Mouse (Mus musculus) 3134 (cell line): ENCODE data around the gene March10.

Experiments used
- DNase-seq: peaks from one replicate; pipeline ENCODE4 v3.0.0-alpha.2; 2011; ENCODE audit warnings: low spot score; ENCODE audit not compliant: insufficient read length; ENCODE audit errors: extremely low read depth

March10 gene

DNA sequence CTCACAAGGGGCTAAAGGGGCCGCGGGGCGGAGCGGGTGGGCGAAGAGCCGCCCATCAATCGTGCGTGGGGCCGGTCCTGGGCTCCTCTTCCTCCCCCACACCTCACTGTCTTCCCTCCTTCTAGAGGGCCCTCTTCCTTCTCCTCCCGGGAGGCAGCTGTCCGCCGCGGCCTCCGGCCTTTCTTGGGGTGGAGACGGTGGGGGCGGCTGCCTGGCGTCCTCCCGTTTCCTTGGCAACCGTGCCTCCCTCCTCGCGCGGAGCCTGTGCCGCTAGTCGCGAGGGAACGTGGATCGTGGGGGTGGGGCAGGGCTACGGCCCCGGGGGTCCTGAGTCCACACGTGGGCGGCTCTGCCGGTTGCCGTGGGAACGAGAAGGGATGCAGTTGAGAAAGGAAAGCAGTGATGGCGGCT, at the start of gene March10:
Gene March10 (minus strand): TSS at position 239 of the 411 bp plus-strand sequence.
- DNase-seq = no peak

DNA sequence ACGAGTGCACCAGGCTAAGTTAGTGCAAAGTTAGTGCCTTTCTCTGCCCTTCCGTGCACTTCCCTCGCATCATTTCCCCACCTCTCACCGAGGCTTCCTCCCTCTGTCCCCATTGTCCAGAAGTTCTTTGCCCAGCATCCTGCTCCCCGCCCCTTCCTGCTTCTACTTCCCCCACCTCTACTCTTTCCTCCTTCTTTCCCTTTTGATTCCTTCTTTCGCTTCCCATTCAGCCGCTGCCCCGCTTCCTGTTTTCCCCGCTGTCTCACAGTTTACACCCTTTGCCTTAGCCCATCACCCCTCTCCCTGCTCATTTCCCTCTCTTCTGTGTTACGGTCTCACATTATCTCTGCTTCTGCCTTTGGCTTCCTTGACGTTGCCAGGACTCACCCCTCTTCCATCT, 49.8 kb upstream of the March10 start:
- no peak for DNase-seq

DNA sequence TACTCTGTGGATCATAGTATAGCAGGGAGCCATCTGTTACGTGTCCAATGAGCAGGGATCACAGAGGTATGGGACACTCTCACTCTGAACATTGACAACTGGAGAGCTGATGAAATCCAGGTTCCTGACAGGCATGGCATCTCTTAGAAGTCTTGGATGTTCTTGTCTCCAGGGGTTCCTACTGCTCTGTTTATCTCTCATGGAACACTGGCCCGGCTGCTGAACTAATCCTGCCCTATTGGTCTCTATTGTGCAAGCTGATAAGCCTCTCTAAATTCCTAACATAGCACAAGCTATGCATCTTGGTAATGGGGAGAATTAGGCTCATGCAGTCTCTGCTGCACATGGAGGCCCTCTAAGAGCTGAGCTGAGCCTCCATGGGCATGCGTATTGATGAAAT, 48.5 kb upstream of the March10 start:
- DNase-seq = no peak

DNA sequence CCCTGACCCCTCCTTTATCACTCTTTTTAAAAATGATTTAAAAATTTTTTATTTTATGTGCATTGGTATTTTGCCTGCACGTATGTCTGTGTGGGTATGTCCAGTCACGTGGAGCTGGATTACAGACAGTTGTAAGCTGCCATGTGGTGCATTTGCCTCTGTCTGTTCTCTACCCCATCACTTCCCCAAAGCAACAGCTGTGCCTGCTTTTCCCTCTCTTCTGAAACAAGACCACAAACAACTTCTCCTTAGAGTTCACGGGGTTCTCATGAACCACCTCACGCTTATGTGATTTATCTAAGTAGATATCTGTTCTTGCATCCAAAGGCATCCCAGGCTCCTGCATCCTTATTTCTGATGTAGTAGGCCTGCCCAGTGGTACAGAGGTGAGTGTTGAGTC, 45.8 kb upstream of the March10 start:
- DNase-seq = no peak

DNA sequence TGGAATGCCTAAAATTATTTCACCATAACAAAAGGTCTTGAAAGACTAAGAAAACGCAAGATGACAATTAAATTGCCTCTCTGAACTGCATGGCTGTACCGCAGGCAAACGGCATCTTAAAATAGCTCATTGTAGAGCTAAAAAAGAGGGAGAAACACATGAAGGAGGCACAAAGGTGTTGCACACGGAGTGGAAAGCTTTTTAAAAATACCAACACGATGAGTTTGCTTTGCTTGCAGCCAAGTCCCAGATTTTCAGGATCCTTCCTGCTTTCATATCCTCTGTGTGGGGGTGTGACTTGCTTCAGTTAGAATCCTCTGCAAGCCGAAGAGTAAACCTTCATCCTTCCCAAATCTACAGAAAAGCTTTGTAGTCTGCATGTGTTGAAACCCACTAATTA, 41.0 kb upstream of the March10 start:
- DNase-seq = no peak

DNA sequence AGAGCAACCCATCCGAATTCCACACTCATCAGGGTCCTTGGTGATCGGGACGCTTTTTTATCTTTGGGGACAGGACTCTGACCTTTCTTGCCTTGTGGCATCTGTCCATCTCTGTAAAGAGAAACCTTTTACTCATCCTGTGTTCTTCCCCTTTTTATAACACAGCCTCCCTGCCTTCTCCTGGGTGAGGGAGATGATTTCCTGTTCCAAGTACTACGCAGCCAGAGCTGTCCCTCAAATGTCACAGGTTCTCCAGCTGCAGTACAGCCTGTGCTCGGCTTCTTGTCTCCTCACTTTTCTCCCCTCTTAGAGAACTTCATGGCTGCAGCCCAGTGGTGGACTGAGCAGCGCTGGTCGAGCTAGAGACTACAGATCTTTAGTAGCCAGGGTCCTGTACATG, 40.1 kb upstream of the March10 start:
- DNase-seq = no peak

DNA sequence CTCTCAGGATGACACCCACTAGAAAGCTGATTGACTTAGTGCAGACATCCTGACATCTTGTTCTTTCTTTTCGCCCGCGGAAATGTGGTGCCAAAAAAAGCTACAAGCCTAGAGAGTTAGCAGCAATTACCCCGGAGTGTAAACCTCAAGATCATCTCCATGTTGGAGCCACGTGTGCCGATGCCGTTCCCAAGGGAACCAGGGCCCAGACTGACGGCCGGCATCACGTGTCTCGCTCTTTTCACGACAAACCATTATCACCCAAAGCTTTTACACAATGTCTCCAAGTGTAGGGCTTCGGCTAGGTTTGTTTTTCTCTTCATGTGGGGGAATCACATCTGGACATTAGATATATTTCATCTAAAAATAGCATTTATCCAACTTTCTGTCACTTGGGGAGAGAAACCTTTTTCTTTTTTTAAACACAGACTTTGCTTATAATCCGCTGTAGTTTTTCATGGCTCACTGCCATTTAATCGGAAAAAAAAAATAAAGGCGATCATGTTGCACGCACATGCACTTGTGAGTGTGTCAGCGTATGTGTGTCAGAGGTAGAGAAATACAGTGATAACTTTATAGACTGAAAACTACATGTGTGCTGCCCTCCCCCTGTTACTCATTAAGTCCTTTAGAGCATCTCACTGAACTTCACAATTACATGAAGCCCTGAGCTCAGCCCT, 39.2 kb upstream of the March10 start:
- DNase-seq = no peak

DNA sequence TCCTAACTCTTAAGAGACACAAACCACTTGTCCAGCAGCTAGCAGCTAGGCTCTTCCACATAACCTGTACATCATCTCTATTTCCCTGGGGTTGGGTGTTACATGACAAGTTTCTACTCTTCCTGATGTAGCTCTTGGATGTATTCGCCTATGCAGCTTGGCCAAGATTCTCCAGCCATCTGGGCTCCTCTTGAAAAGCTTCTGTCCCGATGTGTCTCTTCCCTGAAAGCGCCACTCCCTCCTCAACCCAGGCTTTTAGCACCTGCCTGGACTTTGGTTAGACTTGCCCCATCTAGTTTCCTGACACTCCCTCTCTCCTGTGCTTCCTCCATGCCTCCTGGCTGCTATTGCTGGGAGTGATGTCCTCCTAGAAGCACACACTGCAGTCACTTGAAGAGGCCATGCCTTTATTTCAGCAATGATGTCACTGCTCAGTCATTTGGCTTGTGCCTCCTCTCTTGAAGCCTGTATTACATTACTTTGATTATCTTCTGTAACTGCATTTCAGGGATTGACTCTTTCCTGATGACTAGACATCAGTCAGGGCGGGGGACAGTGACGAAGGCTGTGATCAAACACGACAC, 38.3 kb upstream of the March10 start:
- DNase-seq = no peak

DNA sequence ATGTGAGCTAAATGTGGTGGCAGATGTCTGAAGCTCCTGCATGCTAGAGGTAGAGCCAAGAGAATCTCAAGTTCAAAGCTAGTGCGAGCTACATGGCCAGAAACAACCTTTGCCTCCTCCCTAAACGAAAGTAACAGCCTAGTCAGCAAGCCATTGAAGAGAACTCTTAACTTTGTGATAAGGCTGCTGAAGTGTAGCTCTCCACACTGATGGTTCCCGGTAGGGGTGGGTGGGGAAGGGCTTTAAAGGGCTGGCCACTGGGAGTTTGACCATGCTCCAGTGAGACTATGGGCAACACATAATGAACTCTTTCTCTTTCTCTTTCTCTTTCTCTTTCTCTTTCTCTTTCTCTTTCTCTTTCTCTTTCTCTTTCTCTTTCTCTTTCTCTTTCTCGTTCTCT, 35.9 kb upstream of the March10 start:
- no peak for DNase-seq

DNA sequence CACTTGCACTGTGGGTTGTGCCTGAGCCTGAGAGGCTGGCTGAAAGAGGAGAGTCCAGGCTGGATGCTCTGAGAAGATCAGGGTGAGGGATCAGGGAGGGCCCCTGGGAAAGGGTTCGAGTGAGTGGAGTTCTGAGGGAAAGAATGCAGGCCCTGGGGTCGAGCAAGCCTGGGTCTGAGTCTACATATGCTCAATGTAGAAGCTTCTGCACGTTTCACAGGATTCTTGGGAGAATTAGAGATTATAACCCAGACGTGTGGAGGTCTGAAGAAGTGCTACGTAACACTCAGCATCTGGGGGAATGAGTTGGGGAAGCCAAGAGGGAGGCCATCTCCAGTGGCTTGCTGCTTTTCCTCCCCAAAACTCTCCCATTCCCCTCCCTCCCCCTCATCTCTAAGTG, 34.4 kb upstream of the March10 start:
- DNase-seq = no peak

DNA sequence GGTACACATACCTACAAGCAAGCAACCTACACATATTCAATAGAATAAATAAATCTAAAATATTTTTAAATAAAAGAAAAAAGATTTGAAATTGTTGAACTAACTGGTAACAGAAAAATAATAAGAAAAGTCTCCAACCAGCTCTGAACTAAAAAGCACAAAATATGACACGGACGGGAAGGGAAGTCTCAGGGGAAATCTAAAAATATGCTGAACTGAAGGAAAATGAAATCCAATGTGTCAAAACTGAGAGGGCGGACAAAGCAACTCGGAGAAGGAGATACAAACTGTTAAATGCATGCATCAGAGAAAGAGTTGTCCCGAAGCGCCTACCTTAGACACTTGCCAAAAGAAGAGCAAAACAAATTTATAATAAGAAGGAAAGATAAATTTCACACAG, 28.9 kb upstream of the March10 start:
- no peak for DNase-seq

DNA sequence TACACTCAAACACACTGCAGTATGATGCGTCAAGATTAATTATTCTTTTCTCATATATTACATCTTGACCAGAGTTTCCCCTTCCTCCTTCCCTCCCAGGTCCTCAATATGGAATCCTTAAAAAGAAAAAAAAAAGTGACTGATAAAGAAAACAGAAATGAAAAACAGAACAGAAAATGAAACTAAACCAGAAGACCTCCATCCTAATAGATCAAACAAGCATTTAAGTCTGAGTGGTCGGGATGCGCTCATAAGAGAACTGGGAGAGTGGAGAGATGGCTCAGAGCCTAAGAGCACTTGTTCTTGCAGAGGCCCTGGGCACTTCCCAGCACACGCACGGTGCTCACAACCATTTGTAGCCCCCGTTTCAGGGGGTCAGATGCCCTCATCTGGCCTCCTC, 28.5 kb upstream of the March10 start:
- no peak for DNase-seq

DNA sequence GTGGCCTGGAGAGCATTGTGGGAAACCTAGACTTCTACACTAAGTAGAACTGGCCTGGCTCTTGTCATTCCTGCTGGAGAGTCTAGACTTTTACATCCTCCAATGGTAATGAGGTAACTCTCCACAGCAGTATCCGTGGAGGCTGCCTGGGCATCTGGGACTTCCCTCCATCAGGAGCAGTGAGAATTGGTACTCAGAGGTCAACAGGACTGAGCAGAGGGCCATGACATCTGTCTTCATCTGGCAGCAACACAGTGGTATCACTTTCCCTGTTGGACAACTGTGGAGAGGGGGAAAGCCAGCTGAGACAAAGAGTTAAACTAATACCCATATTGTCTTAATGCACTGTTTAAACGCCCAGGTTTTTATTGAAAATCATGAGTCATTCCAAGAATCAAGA, 26.2 kb upstream of the March10 start:
- no peak for DNase-seq

DNA sequence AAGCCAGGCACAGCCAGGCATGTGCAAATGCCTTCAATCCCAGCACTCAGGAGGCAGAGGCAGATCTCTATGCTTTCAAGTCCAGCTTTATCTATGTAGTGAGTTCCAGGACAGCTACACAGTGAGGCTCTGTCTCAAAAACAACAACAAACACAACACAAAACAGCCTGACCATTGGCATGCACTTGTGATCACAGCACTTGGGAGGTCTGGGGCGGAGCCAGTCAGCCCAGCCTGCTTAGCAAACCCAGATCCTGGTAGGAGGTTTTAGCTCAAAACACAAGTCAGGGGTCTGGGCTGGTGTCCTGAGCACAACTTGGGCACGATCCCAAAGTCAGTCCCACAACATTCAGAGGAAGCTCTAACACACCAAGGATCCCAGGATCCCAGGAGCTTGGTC, 18.2 kb upstream of the March10 start:
- no peak for DNase-seq

DNA sequence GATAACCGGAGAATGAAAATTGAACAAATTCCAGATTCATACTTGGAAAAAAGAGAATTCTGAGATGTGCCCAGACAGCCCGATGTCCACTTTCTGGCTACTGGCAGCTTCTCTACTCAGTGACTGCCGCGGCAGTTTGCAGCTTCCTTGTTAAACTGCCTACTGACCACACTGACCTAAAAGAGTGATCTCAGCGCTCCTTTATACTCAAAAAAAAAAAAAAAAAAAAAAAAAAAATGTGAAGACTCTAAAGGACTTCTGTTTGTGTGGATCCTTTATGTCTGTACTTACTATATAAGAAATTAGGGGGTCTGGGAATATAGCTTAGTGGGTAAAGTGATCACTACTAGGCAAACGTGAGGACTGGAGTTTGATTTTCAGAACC, 17.8 kb upstream of the March10 start:
- no peak for DNase-seq

DNA sequence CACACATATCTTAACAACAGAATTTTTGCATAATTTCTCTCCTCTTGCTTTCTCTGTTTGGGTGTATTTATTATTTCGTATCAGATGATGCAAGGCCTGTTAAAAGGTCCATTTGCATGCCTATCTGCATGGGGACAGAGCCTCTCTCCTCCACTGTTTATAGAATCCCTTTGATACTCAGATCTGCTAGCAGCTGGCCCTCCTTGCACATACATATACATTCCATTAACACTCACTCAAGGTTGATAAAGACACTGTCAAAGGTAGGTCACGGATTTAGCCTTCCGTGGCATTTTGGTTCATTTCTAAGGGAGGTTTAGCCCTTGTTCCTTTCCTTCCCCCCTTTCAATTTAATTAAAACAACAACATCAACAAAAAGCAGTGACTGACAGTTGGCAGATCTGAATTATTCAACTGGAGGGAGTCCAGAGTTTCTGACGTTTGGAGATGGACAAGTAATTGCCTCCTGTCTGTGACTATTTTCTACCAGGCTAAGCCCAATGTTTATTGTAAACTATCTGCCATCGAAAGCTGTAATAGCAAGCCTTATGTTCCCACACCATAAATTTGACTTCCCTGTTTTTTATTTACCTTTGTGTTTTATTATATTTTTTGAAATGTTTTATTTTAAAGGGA, 17.3 kb upstream of the March10 start:
- no peak for DNase-seq

DNA sequence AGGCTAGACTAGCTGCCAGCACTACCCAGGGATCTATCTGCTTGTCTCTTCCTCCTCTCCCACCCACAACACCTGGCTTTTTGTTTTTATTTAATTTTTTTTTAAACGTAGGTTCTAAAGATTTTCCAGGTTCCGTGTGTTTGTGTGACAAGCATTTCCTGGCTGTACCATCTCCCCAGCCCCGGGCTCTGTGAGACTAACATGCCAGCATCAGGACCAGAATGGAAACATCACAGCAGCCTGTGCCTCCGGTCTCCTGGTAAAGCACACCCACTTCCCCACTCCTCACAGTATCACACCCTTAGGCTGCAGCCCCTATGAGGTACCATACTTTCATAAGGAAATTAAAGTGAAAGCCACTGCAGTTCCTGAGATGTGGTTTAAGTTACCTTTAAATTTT, 16.1 kb upstream of the March10 start:
- no peak for DNase-seq

DNA sequence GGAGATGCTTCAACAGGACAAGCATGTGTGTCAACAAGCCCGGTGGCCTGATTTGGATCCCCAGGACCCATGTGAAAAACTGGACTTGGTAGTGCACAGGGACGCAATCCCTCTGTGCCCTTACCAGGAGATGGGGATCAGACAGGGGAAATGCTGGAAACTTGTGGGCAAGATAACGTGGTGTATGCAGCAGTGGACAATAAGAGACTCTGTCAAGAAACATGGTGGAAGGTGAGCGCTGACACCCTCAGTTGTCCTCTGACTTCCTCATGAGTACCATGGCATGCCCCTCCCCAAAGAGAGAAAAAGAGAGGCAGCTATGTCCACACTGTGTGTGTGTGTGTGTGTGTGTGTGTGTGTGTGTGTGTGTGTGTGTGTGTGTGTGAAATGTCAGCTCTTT, 14.4 kb upstream of the March10 start:
- no peak for DNase-seq

DNA sequence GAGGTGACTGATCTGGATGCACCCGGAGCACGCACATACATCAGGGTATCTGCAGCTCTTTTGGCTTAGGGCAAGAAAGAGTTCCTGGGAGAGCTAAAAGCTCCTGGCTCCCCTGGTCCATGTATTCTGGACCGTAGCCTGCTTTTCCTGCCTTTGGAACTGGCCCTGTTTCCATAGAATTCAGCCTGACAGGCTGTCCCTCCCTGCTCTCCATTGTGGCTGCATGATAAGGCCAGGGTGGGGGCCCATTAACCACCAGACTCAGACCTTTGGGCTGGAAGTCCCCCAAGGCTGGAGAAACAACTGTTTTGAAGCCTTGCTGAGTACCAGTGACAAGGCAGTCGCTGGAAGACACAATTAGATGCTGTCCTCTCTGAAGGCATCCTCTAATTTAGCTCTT, 13.0 kb upstream of the March10 start:
- DNase-seq = no peak

DNA sequence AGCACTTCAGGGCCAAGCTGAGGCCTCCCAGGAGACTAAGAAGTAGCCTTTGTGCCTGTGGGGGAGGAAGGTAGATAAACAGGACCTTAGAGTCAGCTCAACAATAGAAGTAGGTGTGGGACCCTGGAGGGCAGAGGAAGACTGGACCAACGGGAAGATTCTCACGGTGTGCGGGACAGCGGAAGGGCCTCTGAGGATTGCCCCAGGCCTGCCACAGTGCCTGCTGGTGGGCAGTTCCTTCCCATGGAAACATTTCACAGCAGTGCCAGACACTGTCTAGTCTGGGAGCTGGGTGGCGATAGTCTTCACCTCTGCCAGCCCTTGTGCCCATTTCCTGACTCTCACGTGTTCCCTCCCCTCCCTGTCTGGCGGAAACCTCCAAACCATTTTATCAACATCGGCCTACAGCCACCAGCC, 12.6 kb upstream of the March10 start:
- DNase-seq = no peak

DNA sequence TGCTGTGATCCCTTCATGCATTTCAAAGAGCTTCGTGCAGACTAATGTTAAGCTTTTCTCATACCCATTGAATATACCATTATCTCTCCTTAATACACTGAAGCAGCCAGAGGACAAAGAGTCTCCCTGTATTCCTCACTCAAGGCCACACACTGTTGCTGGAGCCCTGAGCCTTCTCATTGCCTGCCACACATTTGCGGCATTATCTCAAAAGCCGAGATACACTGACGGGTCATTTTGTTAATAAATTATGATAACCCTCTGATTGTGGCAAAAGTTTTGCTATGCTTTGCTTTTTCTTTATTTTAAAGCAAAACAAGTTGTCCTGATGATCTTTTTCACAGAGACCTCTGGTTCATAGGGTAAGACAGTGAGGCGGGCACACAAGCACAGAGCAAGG, 11.9 kb upstream of the March10 start:
- DNase-seq = no peak

DNA sequence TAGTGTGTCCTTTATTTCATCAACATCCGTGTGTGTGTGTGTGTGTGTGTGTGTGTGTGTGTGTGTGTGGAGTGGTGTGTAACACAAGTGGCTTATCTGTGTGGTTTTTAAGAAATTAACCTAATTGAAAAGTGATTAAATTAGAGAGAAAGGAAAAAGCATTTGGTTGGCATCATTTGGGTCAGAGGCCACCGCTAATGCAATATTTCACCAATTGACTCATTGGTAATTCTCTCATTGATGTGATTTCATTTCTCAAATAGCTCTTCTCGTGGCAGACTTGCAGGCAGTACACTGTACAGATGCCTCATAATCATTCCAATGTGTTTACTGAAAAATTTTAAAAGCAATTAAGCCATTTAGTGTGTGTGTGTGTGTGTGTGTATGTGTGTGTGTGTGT, 11.3 kb upstream of the March10 start:
- DNase-seq = no peak
